Mouse (Mus musculus) megakaryocyte-erythroid progenitor cell, adult 5-6 weeks (primary cell): ENCODE measurements around the gene Herc3. TPM values are rescaled to one million over a fixed set of nuclear protein-coding genes. Genes with fewer than 3 reads are reported as not detected.

ENCODE experiments used
- ATAC-seq: replicated peaks from 2 replicates; pipeline ENCODE4 v1.8.0; 2016; ENCODE audit warnings: mild to moderate bottlenecking, inconsistent platforms; ENCODE audit not compliant: severe bottlenecking, poor library complexity, low FRiP score, low TSS enrichment
- total RNA-seq, 2 experiments: library from RNA; stranded (forward) in 1 of 2; stranded (reverse) in 1 of 2; fragments of 200-1000, 215-1000 nt in 1 of 2; fragments of >200 nt in 1 of 2; fragmentation: Nextera tagmentation in 1 of 2; gene quantifications; 2 replicates each; pipeline ENCODE4 v1.2.3; 2014 to 2017

The Herc3 gene
- total RNA-seq, 2 experiments from 2014 or later: 5.8 to 8.6 TPM

GRCm38 (mm10) chr6:58951128-58951992, 120.1 kb downstream of the Herc3 start:
- ATAC-seq: no peak

- ATAC-seq: no peak
Observed at GRCm38 (mm10) chr6:58960523-58960922, 129.3 kb downstream of the Herc3 start.

- no peak for ATAC-seq
Observed at GRCm38 (mm10) chr6:58962691-58963090, 131.4 kb downstream of the Herc3 start.

GRCm38 (mm10) chr6:58964091-58964490, 132.8 kb downstream of the Herc3 start:
- ATAC-seq: no peak

- ATAC-seq: no peak
Observed at GRCm38 (mm10) chr6:58964565-58964964, 133.3 kb downstream of the Herc3 start.

- no peak for ATAC-seq
Observed at GRCm38 (mm10) chr6:58965071-58965831, 134.0 kb downstream of the Herc3 start.

GRCm38 (mm10) chr6:58968272-58968671, 137.0 kb downstream of the Herc3 start:
- no peak for ATAC-seq

Other genes starting within 250 kb of the Herc3 start
- gene Abcg2, start 246.9 kb upstream of the Herc3 start, total RNA-seq (2014; fragmentation: Nextera tagmentation): 32.4 and 51.5 TPM in 2 replicates
- 131 and 183 TPM in 2 replicates for gene Abcg2, start 246.9 kb upstream of the Herc3 start, total RNA-seq (2017)
- gene Nap1l5, start 75.6 kb downstream of the Herc3 start, total RNA-seq (2014; fragmentation: Nextera tagmentation): not detected in 2 replicates
- not detected in 2 replicates for gene Nap1l5, start 75.6 kb downstream of the Herc3 start, total RNA-seq (2017)
- 0.17 TPM in 1 of 2 replicates, not detected in the other for gene Fam13a, start 193.1 kb downstream of the Herc3 start, total RNA-seq (2014; fragmentation: Nextera tagmentation)
- gene Fam13a, start 193.1 kb downstream of the Herc3 start, total RNA-seq (2017): 0.76 TPM in 1 of 2 replicates, not detected in the other